Mouse (Mus musculus) liver, embryonic 15.5 days (tissue): ENCODE data around the gene Aldh1l1. TPM values are rescaled to one million over a fixed set of nuclear protein-coding genes. Genes with fewer than 3 reads are reported as not detected.

Experiments used
- ATAC-seq: fragments of 200-750 bp; cut with Nextera tagmentation; 2 replicates; pipeline ENCODE4 v1.8.0; 2017; ENCODE audit warnings: moderate number of reproducible peaks, mild to moderate bottlenecking, moderate library complexity; ENCODE audit not compliant: insufficient read depth
- H3K27ac ChIP-seq: fragments of 300-500 bp; sonication (generic); replicated peaks from 2 replicates; pipeline ENCODE4 v1.5.1; 2015; ENCODE audit warnings: mild to moderate bottlenecking, inconsistent platforms
- H3K27me3 ChIP-seq: fragments of 300-500 bp; sonication (generic); 2 replicates; pipeline ENCODE4 v1.6.1; 2015; ENCODE audit warnings: mild to moderate bottlenecking, inconsistent platforms
- H3K36me3 ChIP-seq: fragments of 300-500 bp; sonication (generic); replicated peaks from 2 replicates; pipeline ENCODE4 v1.6.1; 2015; ENCODE audit warnings: moderate library complexity, mild to moderate bottlenecking, inconsistent platforms
- H3K4me1 ChIP-seq: fragments of 300-500 bp; sonication (generic); replicated peaks from 2 replicates; pipeline ENCODE4 v1.6.1; 2015; ENCODE audit warnings: inconsistent platforms
- H3K4me2 ChIP-seq: fragments of 300-500 bp; sonication (generic); 2 replicates; pipeline ENCODE4 v1.6.1; 2015; ENCODE audit warnings: moderate library complexity, mild to moderate bottlenecking, inconsistent platforms
- H3K4me3 ChIP-seq: fragments of 300-500 bp; sonication (generic); replicated peaks from 2 replicates; pipeline ENCODE4 v1.5.1; 2015; ENCODE audit warnings: mild to moderate bottlenecking, inconsistent platforms
- H3K9ac ChIP-seq: fragments of 300-500 bp; sonication (generic); 2 replicates; pipeline ENCODE4 v1.6.1; 2015; ENCODE audit warnings: moderate library complexity, mild to moderate bottlenecking, inconsistent platforms
- H3K9me3 ChIP-seq: fragments of 300-500 bp; sonication (generic); replicated peaks from 2 replicates; pipeline ENCODE4 v1.6.1; 2016; ENCODE audit warnings: inconsistent platforms
- WGBS: fragments of 180-500 bp; shearing (Covaris S2); methylation state at CpG from one replicate; pipeline ENCODE4 v1.1.7; 2015; ENCODE audit warnings: mixed read lengths; ENCODE audit not compliant: insufficient replicate concordance; 5-methylcytosine and 5-hydroxymethylcytosine counted together
- polyA plus RNA-seq: library from polyadenylated mRNA; unstranded; fragments of >200 nt; fragmentation: Nextera tagmentation; extraction: Ambion mirVana; gene quantifications from 2 replicates; pipeline ENCODE4 v1.2.1, GENCODE M21; 2015

Aldh1l1 gene
- polyA plus RNA-seq, 1 experiment from 2014 or later: 32.1 TPM

- H3K4me1 ChIP-seq: no peaks in the 10 kb centered on the region
- H3K27ac ChIP-seq: no peak overlapping the region
- peaks cover 14% of the 10 kb centered on the region for H3K36me3 ChIP-seq
- H3K9ac ChIP-seq: no peak overlapping the region
- no peak overlapping the region for H3K4me2 ChIP-seq
- no peaks in the 10 kb centered on the region for H3K27me3 ChIP-seq
- no peaks in the 10 kb centered on the region for H3K9me3 ChIP-seq
- ATAC-seq: no peak
- WGBS: 59% methylated on average over 1 of the region's 1 CpGs
- no peak overlapping the region for H3K4me3 ChIP-seq
Measured at GRCm38 (mm10) chr6:90594972-90595371, 108.7 kb downstream of the Aldh1l1 start.

GRCm38 (mm10) chr6:90597060-90597459 lies 110.8 kb downstream of the Aldh1l1 start:
- Histone ChIP-seq H3K9me3 (no peaks in the 10 kb centered on the region), H3K9ac (no peak overlapping the region), H3K36me3 (peaks cover 11% of the 10 kb centered on the region), H3K27ac (no peak overlapping the region), H3K4me2 (no peak overlapping the region), H3K4me3 (no peak overlapping the region), H3K4me1 (peaks cover 6% of the 10 kb centered on the region), H3K27me3 (no peaks in the 10 kb centered on the region)
- WGBS: 65% methylated on average over 4 of the region's 4 CpGs
- no peak for ATAC-seq

- no peak for ATAC-seq
- Histone ChIP-seq H3K27ac (no peak overlapping the region), H3K36me3 (peaks cover 11% of the 10 kb centered on the region), H3K27me3 (no peaks in the 10 kb centered on the region), H3K4me2 (no peak overlapping the region), H3K4me1 (peaks cover 11% of the 10 kb centered on the region), H3K9me3 (no peaks in the 10 kb centered on the region), H3K9ac (no peak overlapping the region), H3K4me3 (no peak overlapping the region)
- WGBS: 60% methylated on average over 2 of the region's 2 CpGs
Measured at GRCm38 (mm10) chr6:90597592-90597991, 111.4 kb downstream of the Aldh1l1 start.

GRCm38 (mm10) chr6:90598197-90598596 lies 112.0 kb downstream of the Aldh1l1 start:
- Histone ChIP-seq H3K4me2 (no peak overlapping the region), H3K27ac (no peak overlapping the region), H3K9me3 (no peaks in the 10 kb centered on the region), H3K4me1 (peaks cover 17% of the 10 kb centered on the region), H3K9ac (no peak overlapping the region), H3K36me3 (peaks cover 11% of the 10 kb centered on the region), H3K4me3 (no peak overlapping the region), H3K27me3 (no peaks in the 10 kb centered on the region)
- no peak for ATAC-seq
- 73% methylated on average over 6 of the region's 6 CpGs for WGBS

GRCm38 (mm10) chr6:90600351-90600750 lies 114.1 kb downstream of the Aldh1l1 start:
- peaks cover 33% of the 10 kb centered on the region for H3K4me1 ChIP-seq
- no peak for ATAC-seq
- H3K4me2 ChIP-seq: no peak overlapping the region
- H3K27ac ChIP-seq: no peak overlapping the region
- no peaks in the 10 kb centered on the region for H3K9me3 ChIP-seq
- 55% methylated on average over 4 of the region's 4 CpGs for WGBS
- no peak overlapping the region for H3K9ac ChIP-seq
- H3K36me3 ChIP-seq: peaks cover 1% of the 10 kb centered on the region
- H3K4me3 ChIP-seq: no peak overlapping the region
- no peaks in the 10 kb centered on the region for H3K27me3 ChIP-seq

- Histone ChIP-seq H3K9me3 (no peaks in the 10 kb centered on the region), H3K36me3 (no peaks in the 10 kb centered on the region), H3K9ac (no peak overlapping the region), H3K27me3 (no peaks in the 10 kb centered on the region), H3K4me3 (no peak overlapping the region), H3K27ac (no peak overlapping the region), H3K4me2 (no peak overlapping the region), H3K4me1 (peaks cover 47% of the 10 kb centered on the region)
- no peak for ATAC-seq
- 48% methylated on average over 7 of the region's 7 CpGs for WGBS
Measured at GRCm38 (mm10) chr6:90601736-90602135, 115.5 kb downstream of the Aldh1l1 start.

GRCm38 (mm10) chr6:90602304-90602703 lies 116.1 kb downstream of the Aldh1l1 start:
- WGBS: 67% methylated on average over 3 of the region's 3 CpGs
- H3K36me3 ChIP-seq: no peaks in the 10 kb centered on the region
- H3K4me1 ChIP-seq: peaks cover 52% of the 10 kb centered on the region

GRCm38 (mm10) chr6:90603126-90603525 lies 116.9 kb downstream of the Aldh1l1 start:
- H3K9ac ChIP-seq: no peak overlapping the region
- 64% methylated on average over 7 of the region's 7 CpGs for WGBS
- no peaks in the 10 kb centered on the region for H3K27me3 ChIP-seq
- ATAC-seq: no peak
- peaks cover 61% of the 10 kb centered on the region for H3K4me1 ChIP-seq
- H3K9me3 ChIP-seq: no peaks in the 10 kb centered on the region
- H3K27ac ChIP-seq: no peak overlapping the region
- no peaks in the 10 kb centered on the region for H3K36me3 ChIP-seq
- no peak overlapping the region for H3K4me2 ChIP-seq
- H3K4me3 ChIP-seq: no peak overlapping the region

More at GRCm38 (mm10) chr6:90602304-90602703, 116.1 kb downstream of the Aldh1l1 start:
- no peaks in the 10 kb centered on the region for H3K9me3 ChIP-seq
- H3K4me2 ChIP-seq: no peak overlapping the region
- H3K4me3 ChIP-seq: no peak overlapping the region
- no peak overlapping the region for H3K27ac ChIP-seq
- ATAC-seq: no peak
- no peak overlapping the region for H3K9ac ChIP-seq
- no peaks in the 10 kb centered on the region for H3K27me3 ChIP-seq

- Histone ChIP-seq H3K4me3 (peak overlapping the region; percentile 77), H3K27me3 (no peaks in the 10 kb centered on the region), H3K27ac (0 out of 2 replicates have a peak overlapping the region, but pooled peaks have one; percentile 92), H3K4me1 (peaks cover 71% of the 10 kb centered on the region), H3K36me3 (no peaks in the 10 kb centered on the region), H3K9me3 (no peaks in the 10 kb centered on the region), H3K4me2 (peak overlapping the region; percentile 95), H3K9ac (0 out of 2 replicates have a peak overlapping the region, but pooled peaks have one; percentile 74)
- 60% methylated on average over 3 of the region's 3 CpGs for WGBS
- ATAC-seq: no peak
Measured at GRCm38 (mm10) chr6:90604130-90604529, 117.9 kb downstream of the Aldh1l1 start.

- peak; percentile 86 for ATAC-seq
- peak within 1 kb of the TSS; percentile 74 for H3K9ac ChIP-seq
- H3K4me1 ChIP-seq: peaks cover 77% of the 10 kb centered on the region
- H3K9me3 ChIP-seq: no peaks in the 10 kb centered on the region
- peak within 1 kb of the TSS; percentile 95 for H3K4me2 ChIP-seq
- peak within 1 kb of the TSS; percentile 92 for H3K27ac ChIP-seq
- H3K27me3 ChIP-seq: no peaks in the 10 kb centered on the region
- H3K36me3 ChIP-seq: no peaks in the 10 kb centered on the region
- WGBS: 1% methylated on average over 49 of the region's 49 CpGs
- H3K4me3 ChIP-seq: peak within 1 kb of the TSS; percentile 77
Measured at GRCm38 (mm10) chr6:90604533-90605297, 118.5 kb downstream of the Aldh1l1 start, which contains the start of gene Slc41a3. TSS of gene Slc41a3 (plus strand) at chr6:90604725.

- Histone ChIP-seq H3K27ac (peak overlapping the region; percentile 92), H3K4me2 (peak overlapping the region; percentile 95), H3K9ac (peak overlapping the region; percentile 74), H3K36me3 (no peaks in the 10 kb centered on the region), H3K4me1 (peaks cover 82% of the 10 kb centered on the region), H3K27me3 (no peaks in the 10 kb centered on the region), H3K9me3 (no peaks in the 10 kb centered on the region), H3K4me3 (peak overlapping the region; percentile 77)
- 11% methylated on average over 5 of the region's 5 CpGs for WGBS
- no peak for ATAC-seq
Measured at GRCm38 (mm10) chr6:90605298-90605665, 119.1 kb downstream of the Aldh1l1 start.
